Mouse (Mus musculus) embryonic facial prominence, embryonic 11.5 days (tissue): ENCODE data around the gene Id1. TPM values are rescaled to one million over a fixed set of nuclear protein-coding genes. Genes with fewer than 3 reads are reported as not detected.

Experiments used
- ATAC-seq: fragments of 200-750 bp; cut with Nextera tagmentation; replicated peaks from 2 replicates; pipeline ENCODE4 v1.8.0; 2017; ENCODE audit warnings: low read depth; ENCODE audit not compliant: insufficient number of reproducible peaks, low FRiP score, low TSS enrichment
- DNase-seq: peaks from one replicate; pipeline ENCODE4 v3.0.0-alpha.2; 2015; ENCODE audit warnings: low spot score
- H3K27ac ChIP-seq: fragments of 300-500 bp; sonication (generic); replicated peaks from 2 replicates; pipeline ENCODE4 v1.5.1; 2014; ENCODE audit warnings: mild to moderate bottlenecking, low read depth, low read length, control low read depth
- H3K27me3 ChIP-seq: fragments of 300-500 bp; sonication (generic); 2 replicates; pipeline ENCODE4 v1.6.1; 2014; ENCODE audit warnings: mild to moderate bottlenecking, low read length, moderate library complexity, mixed read lengths; ENCODE audit not compliant: control insufficient read depth, insufficient read depth
- H3K36me3 ChIP-seq: fragments of 300-500 bp; sonication (generic); replicated peaks from 2 replicates; pipeline ENCODE4 v1.6.1; 2014; ENCODE audit warnings: low read depth, mild to moderate bottlenecking, low read length, moderate library complexity, mixed read lengths; ENCODE audit not compliant: control insufficient read depth, insufficient read depth
- H3K4me1 ChIP-seq: fragments of 300-500 bp; sonication (generic); 2 replicates; pipeline ENCODE4 v1.6.1; 2014; ENCODE audit warnings: low read length, mixed read lengths; ENCODE audit not compliant: control insufficient read depth, insufficient read depth
- H3K4me2 ChIP-seq: fragments of 300-500 bp; sonication (generic); 2 replicates; pipeline ENCODE4 v1.6.1; 2014; ENCODE audit warnings: low read depth, mild to moderate bottlenecking, control low read depth, low read length, moderate library complexity
- H3K4me3 ChIP-seq: fragments of 300-500 bp; sonication (generic); 2 replicates; pipeline ENCODE4 v1.5.1; 2014; ENCODE audit warnings: low read depth, low read length, control low read depth
- H3K9ac ChIP-seq: fragments of 300-500 bp; sonication (generic); replicated peaks from 2 replicates; pipeline ENCODE4 v1.6.1; 2014; ENCODE audit warnings: mild to moderate bottlenecking, control low read depth, low read length
- H3K9me3 ChIP-seq: fragments of 300-500 bp; sonication (generic); replicated peaks from 2 replicates; pipeline ENCODE4 v1.6.1; 2016; ENCODE audit warnings: mild to moderate bottlenecking, low read length, inconsistent platforms, mixed read lengths; ENCODE audit not compliant: control insufficient read depth
- WGBS: fragments of 180-500 bp; shearing (Covaris S2); extraction: QIAGEN DNeasy Blood & Tissue Kit; methylation state at CpG from one replicate; pipeline ENCODE4 v1.1.7; 2014; 5-methylcytosine and 5-hydroxymethylcytosine counted together
- polyA plus RNA-seq: library from polyadenylated mRNA; unstranded; fragments of >200 nt; fragmentation: Nextera tagmentation; extraction: Ambion mirVana; gene quantifications from 2 replicates; pipeline ENCODE4 v1.2.1, GENCODE M21; 2014

The Id1 gene
- polyA plus RNA-seq, 1 experiment from 2014 or later, result 179 TPM

DNA sequence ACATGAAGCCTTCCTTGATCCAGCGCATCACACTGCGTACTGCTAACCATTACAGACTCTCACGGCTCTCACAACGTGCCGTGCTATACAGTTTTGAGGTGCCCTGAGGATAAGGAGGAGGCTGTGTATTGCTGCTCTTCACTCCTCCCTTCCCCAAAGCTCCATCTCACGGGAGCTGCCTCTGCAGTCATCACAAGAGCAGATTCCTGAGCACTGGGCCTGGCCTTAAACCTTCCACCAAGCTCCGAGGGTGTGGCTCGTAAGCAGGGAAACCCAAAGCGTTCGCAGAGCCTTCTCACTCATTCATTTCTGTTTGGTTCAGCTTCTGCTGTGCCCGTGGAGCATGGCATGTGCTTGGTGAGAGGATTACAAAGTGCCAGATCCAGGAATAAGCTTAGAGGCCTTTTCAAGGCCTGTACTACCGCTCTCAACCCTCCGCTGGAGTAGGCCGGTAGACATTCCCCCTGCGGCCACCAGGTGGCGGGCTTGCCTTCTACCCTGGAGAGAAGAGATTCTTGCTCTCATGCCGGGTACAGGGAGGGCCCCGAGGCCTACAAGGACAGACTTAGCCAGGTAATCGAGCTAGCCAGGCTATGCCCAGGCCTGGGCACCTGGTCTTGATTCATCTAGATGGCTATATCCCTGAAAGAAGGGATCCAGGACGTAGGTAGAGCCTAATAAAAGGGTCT, 39.4 kb upstream of the Id1 start:
- no peaks in the 10 kb centered on the region for H3K4me1 ChIP-seq
- no peaks in the 10 kb centered on the region for H3K9me3 ChIP-seq
- H3K4me2 ChIP-seq, result no peak overlapping the region
- no peaks in the 10 kb centered on the region for H3K27me3 ChIP-seq
- H3K9ac ChIP-seq, result peak overlapping the region; percentile 68
- DNase-seq, result peak; percentile 93
- ATAC-seq, result peak; percentile 42; the same call in 1 of the 2 replicates
- WGBS, result 42% methylated on average over 20 of the region's 20 CpGs
- no peak overlapping the region for H3K4me3 ChIP-seq
- H3K36me3 ChIP-seq, result peaks cover 20% of the 10 kb centered on the region
- H3K27ac ChIP-seq, result no peak overlapping the region; the same call in 1 of the 2 replicates

DNA sequence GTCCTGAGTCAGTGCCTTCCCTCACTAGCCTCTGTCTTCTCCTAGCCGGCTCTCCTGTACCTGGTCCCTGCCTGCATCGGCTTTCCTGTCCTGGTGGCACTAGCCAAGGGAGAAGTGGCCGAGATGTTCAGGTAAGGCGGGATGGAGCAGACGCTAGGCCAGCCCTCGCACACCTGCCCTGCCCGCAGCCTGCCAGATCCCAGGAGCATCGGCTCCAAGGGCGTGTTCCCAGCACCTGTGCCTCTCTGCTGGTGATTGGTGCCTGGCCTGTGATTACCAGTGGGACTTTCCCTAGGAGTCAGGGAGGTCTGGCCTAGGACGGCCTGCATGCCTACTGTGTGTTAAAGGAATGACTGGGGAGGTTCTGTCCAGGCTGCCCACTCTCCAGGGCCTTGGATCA, 35.9 kb upstream of the Id1 start:
- H3K4me2 ChIP-seq, result no peak overlapping the region
- peaks cover 27% of the 10 kb centered on the region for H3K36me3 ChIP-seq
- WGBS, result 94% methylated on average over 10 of the region's 10 CpGs
- DNase-seq (no peak), ATAC-seq (no peak)
- H3K4me1 ChIP-seq, result no peaks in the 10 kb centered on the region
- H3K4me3 ChIP-seq, result no peak overlapping the region
- no peaks in the 10 kb centered on the region for H3K27me3 ChIP-seq
- no peak overlapping the region for H3K9ac ChIP-seq
- no peak overlapping the region for H3K27ac ChIP-seq
- no peaks in the 10 kb centered on the region for H3K9me3 ChIP-seq

DNA sequence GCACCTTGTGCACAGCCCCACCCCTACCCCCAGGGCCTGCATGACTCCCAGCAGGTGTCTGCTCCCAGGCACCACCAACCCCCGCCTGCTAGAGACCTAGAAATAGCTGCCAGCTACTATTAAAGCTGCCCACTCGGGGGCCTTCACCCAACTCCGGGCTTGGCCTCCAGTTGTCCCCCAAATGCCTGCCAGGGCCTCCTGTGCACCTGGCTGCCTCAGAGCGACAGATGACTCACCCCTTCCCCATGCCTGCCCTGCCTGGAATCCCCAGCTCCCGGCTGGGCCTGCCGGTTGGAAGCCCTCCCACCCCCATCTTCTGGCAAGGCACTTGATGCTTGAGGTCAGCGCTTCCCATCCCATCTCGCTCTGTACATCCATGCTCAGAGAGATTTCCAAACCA, 35.3 kb upstream of the Id1 start:
- WGBS, result 89% methylated on average over 8 of the region's 8 CpGs
- no peak overlapping the region for H3K9ac ChIP-seq
- no peak overlapping the region for H3K4me3 ChIP-seq
- H3K36me3 ChIP-seq, result peaks cover 27% of the 10 kb centered on the region
- DNase-seq (no peak), ATAC-seq (no peak)
- H3K4me2 ChIP-seq, result no peak overlapping the region
- no peaks in the 10 kb centered on the region for H3K27me3 ChIP-seq
- H3K4me1 ChIP-seq, result 0 out of 2 replicates have a peak, but pooled peaks cover 1% of the 10 kb centered on the region
- no peaks in the 10 kb centered on the region for H3K9me3 ChIP-seq
- H3K27ac ChIP-seq, result no peak overlapping the region

DNA sequence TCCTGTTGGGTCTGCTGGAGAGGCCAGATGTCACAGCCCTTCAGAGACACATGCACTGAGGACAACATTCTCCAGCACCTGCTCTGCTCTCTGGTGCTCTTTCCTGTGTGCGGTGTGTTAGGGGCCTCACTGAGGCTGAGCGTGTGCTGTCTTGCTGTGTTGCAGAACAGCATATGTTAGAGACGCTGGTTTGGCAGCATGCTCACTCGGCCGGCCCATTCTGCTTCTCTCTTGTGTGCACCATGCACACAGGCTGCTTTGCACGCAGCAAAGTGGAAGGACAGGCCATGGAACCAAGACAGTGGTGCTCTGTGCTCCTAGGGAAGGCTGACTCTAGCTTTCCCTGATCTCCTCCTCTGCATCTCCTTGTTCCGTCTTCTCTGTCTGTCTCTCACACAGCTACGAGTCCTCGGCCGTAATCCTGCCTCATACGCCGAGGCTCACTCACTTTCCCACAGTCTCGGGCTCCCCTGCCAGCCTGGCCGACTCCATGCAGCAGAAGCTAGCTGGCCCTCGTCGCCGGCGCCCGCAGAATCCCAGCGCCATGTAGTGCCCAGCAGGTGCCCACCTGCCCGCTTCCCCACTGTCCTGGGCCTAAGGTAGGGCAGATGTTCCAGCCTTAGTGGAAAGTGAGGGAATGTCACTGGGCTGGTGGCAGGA, 32.3 kb upstream of the Id1 start:
- H3K9ac ChIP-seq, result 0 out of 2 replicates have a peak overlapping the region, but pooled peaks have one; percentile 25

DNA sequence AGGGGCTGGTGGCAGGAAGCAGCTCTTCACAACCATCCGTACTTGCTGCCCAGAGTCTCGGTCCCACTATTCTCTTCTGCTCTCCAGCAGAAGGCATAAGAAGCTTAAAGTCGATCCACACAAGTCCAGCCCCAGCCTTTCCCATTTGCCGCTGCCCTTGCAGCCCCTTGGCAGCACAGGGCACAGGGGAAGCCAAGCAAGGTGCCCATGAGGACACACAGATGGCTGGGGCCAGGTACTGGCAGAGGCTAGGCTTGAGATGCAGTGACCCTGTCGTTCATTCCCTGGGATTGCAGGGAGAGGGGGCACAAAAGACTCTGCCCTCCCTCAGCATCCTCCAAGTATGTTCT, 31.8 kb upstream of the Id1 start:
- no peaks in the 10 kb centered on the region; the same call in 1 of the 2 replicates for H3K27me3 ChIP-seq
- no peak overlapping the region for H3K4me2 ChIP-seq
- no peak overlapping the region for H3K27ac ChIP-seq
- 87% methylated on average over 5 of the region's 5 CpGs for WGBS
- H3K4me1 ChIP-seq, result peaks cover 15% of the 10 kb centered on the region
- DNase-seq (no peak), ATAC-seq (no peak)
- H3K4me3 ChIP-seq, result no peak overlapping the region
- H3K9me3 ChIP-seq, result no peaks in the 10 kb centered on the region
- peaks cover 26% of the 10 kb centered on the region for H3K36me3 ChIP-seq
- H3K9ac ChIP-seq, result 0 out of 2 replicates have a peak overlapping the region, but pooled peaks have one; percentile 25

More for the DNA sequence above, 32.3 kb upstream of the Id1 start:
- Histone ChIP-seq H3K27me3 (no peaks in the 10 kb centered on the region; the same call in 1 of the 2 replicates), H3K9me3 (no peaks in the 10 kb centered on the region), H3K4me1 (peaks cover 15% of the 10 kb centered on the region), H3K4me2 (no peak overlapping the region), H3K36me3 (peaks cover 26% of the 10 kb centered on the region), H3K4me3 (no peak overlapping the region), H3K27ac (no peak overlapping the region)
- no peak for DNase-seq
- ATAC-seq, result no peak
- WGBS, result 91% methylated on average over 21 of the region's 21 CpGs

DNA sequence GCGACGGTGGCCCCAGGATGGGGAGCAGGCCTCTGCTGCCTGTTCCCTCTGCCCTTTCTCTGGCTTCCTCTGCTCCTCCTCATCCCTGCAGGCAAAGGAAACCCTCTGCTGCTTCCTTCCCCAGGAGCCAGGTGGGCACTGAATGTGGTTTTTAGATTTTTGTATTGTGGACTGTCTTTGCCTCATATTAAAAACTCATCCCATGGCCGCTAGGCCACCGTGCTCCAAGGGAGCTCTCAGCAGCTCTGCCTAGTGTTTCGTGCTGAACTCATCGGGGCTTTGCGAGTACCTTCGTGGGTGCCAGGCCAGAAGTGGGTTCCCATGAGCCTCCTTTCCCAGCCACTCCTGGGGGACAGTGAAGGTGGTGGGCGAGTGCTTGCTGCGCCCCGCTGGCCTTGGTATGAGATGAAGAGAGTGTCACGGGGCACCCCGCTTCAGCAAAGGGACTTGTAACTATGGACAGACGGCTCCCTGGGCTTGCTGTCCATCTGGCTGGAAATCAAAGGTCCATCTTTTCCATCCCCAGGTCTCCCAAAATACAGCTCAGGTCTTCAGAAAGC, 31.2 kb upstream of the Id1 start:
- peaks cover 26% of the 10 kb centered on the region for H3K36me3 ChIP-seq
- H3K27ac ChIP-seq, result 0 out of 2 replicates have a peak overlapping the region, but pooled peaks have one; percentile 90
- ATAC-seq (no peak), DNase-seq (no peak)
- H3K4me2 ChIP-seq, result no peak overlapping the region
- peak overlapping the region; percentile 18; the same call in 1 of the 2 replicates for H3K9ac ChIP-seq
- no peaks in the 10 kb centered on the region for H3K9me3 ChIP-seq
- H3K27me3 ChIP-seq, result no peaks in the 10 kb centered on the region; the same call in 1 of the 2 replicates
- peaks cover 15% of the 10 kb centered on the region for H3K4me1 ChIP-seq
- H3K4me3 ChIP-seq, result no peak overlapping the region
- whole genome bisulfite sequencing, result 91% methylated on average over 14 of the region's 14 CpGs

DNA sequence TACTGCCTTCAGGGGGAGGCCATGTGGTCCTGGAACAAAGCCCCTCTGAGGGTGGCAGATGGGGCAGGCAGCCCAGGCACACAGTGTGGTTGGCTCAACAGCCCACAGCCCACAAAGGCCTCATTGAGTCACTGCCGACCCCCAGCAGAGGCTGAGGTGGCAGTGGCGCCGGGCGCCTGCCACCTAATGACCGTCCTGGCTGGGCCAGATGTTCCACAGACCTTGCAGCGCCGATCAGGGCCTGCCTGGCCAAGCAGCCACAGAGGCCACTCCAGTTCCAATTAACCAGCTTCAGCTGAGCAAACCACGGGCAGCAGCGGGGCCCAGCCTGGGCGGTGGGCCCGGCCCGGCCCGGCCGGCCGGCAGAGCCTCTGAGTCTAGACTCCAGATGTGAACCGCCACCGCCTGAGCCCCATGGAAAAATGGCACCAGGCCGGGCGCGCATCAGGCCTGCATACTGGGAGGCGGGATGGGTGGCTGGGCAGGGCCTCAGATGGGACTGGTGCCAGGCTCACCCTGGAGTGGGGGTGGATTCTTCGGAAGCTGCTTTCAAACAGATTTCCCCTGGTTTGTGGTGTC, 30.0 kb upstream of the Id1 start:
- WGBS, result 35% methylated on average over 22 of the region's 22 CpGs
- DNase-seq, result peak; percentile 65
- Histone ChIP-seq H3K4me3 (no peak overlapping the region), H3K9ac (peak overlapping the region; percentile 28), H3K27ac (peak overlapping the region; percentile 90), H3K36me3 (peaks cover 16% of the 10 kb centered on the region), H3K27me3 (no peaks in the 10 kb centered on the region; the same call in 1 of the 2 replicates), H3K4me2 (no peak overlapping the region), H3K9me3 (no peaks in the 10 kb centered on the region), H3K4me1 (peaks cover 15% of the 10 kb centered on the region)
- peak; percentile 40 for ATAC-seq
